ENCODE assay signal across 8 mouse cellular contexts in genomic region chr7:27446051-27446450, GRCm38 (mm10). TPM values are rescaled to one million over a fixed set of nuclear protein-coding genes. Genes with fewer than 3 reads are reported as not detected.
DNase-seq lines count a peak whose midpoint lies in the region; ATAC-seq and TF ChIP-seq lines count a peak whose summit lies in the region.

No protein-coding gene starts in this region.

- in situ Hi-C loops in CH12.LX (cut with MboI; ENCODE audit: low pct_ligation_motif_present, low pct_unique_long_range_greater_than_20kb, low sequenced_read_pairs), result no loop called here

- no peaks in the 10 kb centered on the region for H3K9me3 ChIP-seq in kidney, embryonic 14.5 days (ENCODE audit: control insufficient read depth, low read length)
- H3K9me3 ChIP-seq in CH12.LX (replicated peaks; ENCODE audit: low read length), result peaks cover 2% of the 10 kb centered on the region
- no peaks in the 10 kb centered on the region for H3K9me3 ChIP-seq in hindbrain, embryonic 16.5 days (ENCODE audit: control insufficient read depth, low read length)
- H3K9me3 ChIP-seq in neural tube, embryonic 11.5 days (ENCODE audit: control insufficient read depth, low read length), result no peaks in the 10 kb centered on the region

- H3K9ac ChIP-seq in kidney, embryonic 14.5 days (ENCODE audit: low read depth, low read length), result peak overlapping the region; percentile 68
- H3K9ac ChIP-seq in CH12.LX (ENCODE audit: insufficient read depth, low read depth), result no peak overlapping the region
- peak overlapping the region; percentile 82 for H3K9ac ChIP-seq in hindbrain, embryonic 16.5 days (ENCODE audit: low read depth, low read length)
- peak overlapping the region; percentile 59 for H3K9ac ChIP-seq in neural tube, embryonic 11.5 days (ENCODE audit: low read length)

- dilution Hi-C loops in CH12.LX (cut with MboI; ENCODE audit: extremely low pct_ligation_motif_present, extremely low pct_unique_long_range_greater_than_20kb, low sequenced_read_pairs), result no loop called here

- no peak for TF ChIP-seq CTCF in CH12.LX (conservative IDR thresholded peaks at IDR 0.05 in 1 of 2, IDR thresholded peaks at IDR 0.05 in 1 of 2; ENCODE audit: low read depth in 2 of 2, low read length in 2 of 2)

- 0 out of 2 replicates have a peak, but pooled peaks cover 6% of the 10 kb centered on the region for H3K4me1 ChIP-seq in kidney, embryonic 14.5 days (ENCODE audit: control insufficient read depth, insufficient read depth, low read length)
- peaks cover 10 to 27% of the 10 kb centered on the region in 2 experiments for H3K4me1 ChIP-seq in CH12.LX (ENCODE audit: control insufficient read depth in 1 of 2, insufficient read depth in 2 of 2)
- H3K4me1 ChIP-seq in hindbrain, embryonic 16.5 days (ENCODE audit: control insufficient read depth, insufficient read depth, low read depth, low read length), result peaks cover 9% of the 10 kb centered on the region
- peaks cover 5% of the 10 kb centered on the region; the same call in 1 of the 2 replicates for H3K4me1 ChIP-seq in neural tube, embryonic 11.5 days (ENCODE audit: control insufficient read depth, insufficient read depth, low read length)

- H3K4me2 ChIP-seq in kidney, embryonic 14.5 days (replicated peaks; ENCODE audit: low read depth, low read length), result peak overlapping the region; percentile 97
- peak overlapping the region; percentile 68 for H3K4me2 ChIP-seq in CH12.LX (ENCODE audit: insufficient read depth, low read depth, poor library complexity, severe bottlenecking)
- H3K4me2 ChIP-seq in hindbrain, embryonic 16.5 days (ENCODE audit: low read length), result peak overlapping the region; percentile 96
- H3K4me2 ChIP-seq in neural tube, embryonic 11.5 days (ENCODE audit: low read depth), result peak overlapping the region; percentile 88

- H3K27ac ChIP-seq in kidney, embryonic 14.5 days (ENCODE audit: low read depth, low read length), result no peak overlapping the region
- H3K27ac ChIP-seq in CH12.LX (ENCODE audit: insufficient read depth, low read depth), result no peak overlapping the region
- peak overlapping the region; percentile 81 for H3K27ac ChIP-seq in hindbrain, embryonic 16.5 days (ENCODE audit: low read depth, low read length)
- no peak overlapping the region for H3K27ac ChIP-seq in neural tube, embryonic 11.5 days (ENCODE audit: low read depth, low read length)

- no peaks in the 10 kb centered on the region for H3K36me3 ChIP-seq in kidney, embryonic 14.5 days (ENCODE audit: control insufficient read depth, insufficient read depth, low read length)
- H3K36me3 ChIP-seq in CH12.LX (replicated peaks in 1 of 2; ENCODE audit: control insufficient read depth in 1 of 2, insufficient read depth in 1 of 2, low read length in 1 of 2), result no peaks in the 10 kb centered on the region
- peaks cover 2% of the 10 kb centered on the region; the same call in 1 of the 2 replicates for H3K36me3 ChIP-seq in hindbrain, embryonic 16.5 days (ENCODE audit: control insufficient read depth, insufficient read depth, low read length)
- no peaks in the 10 kb centered on the region for H3K36me3 ChIP-seq in neural tube, embryonic 11.5 days (ENCODE audit: control insufficient read depth, insufficient read depth, low read length)

- peaks cover 13% of the 10 kb centered on the region for H3K27me3 ChIP-seq in kidney, embryonic 14.5 days (ENCODE audit: control insufficient read depth, insufficient read depth, low read length)
- H3K27me3 ChIP-seq in CH12.LX (replicated peaks), result peaks cover 46% of the 10 kb centered on the region
- H3K27me3 ChIP-seq in hindbrain, embryonic 16.5 days (replicated peaks; ENCODE audit: control insufficient read depth, insufficient read depth, low read length), result no peaks in the 10 kb centered on the region
- peaks cover 27% of the 10 kb centered on the region for H3K27me3 ChIP-seq in neural tube, embryonic 11.5 days (ENCODE audit: control insufficient read depth, insufficient read depth, low read length)

- WGBS in kidney, embryonic 14.5 days, result 5% methylated on average over 18 of the region's 18 CpGs
- 5% methylated on average over 15 of the region's 18 CpGs for WGBS in hindbrain, embryonic 16.5 days
- WGBS in neural tube, embryonic 11.5 days, result 2% methylated on average over 15 of the region's 18 CpGs

- no peak for DNase-seq in kidney, adult 11 months
- no peak for DNase-seq in CH12.LX (ENCODE audit: extremely low read depth)
- DNase-seq in cerebellum, postnatal 14 days, result peak; percentile 59 to 62
- no peak for DNase-seq in neural tube, embryonic 11.5 days (ENCODE audit: low spot score)
- DNase-seq in adrenal gland, postnatal 14 days, result no peak

- no peak; the same call in 1 of the 2 replicates for ATAC-seq in kidney, embryonic 14.5 days (ENCODE audit: low FRiP score, low TSS enrichment)
- ATAC-seq in hindbrain, embryonic 16.5 days, result peak; percentile 2; the same call in 1 of the 2 replicates
- no peak for ATAC-seq in neural tube, embryonic 11.5 days (ENCODE audit: insufficient read depth, low FRiP score, low TSS enrichment)
- no peak for ATAC-seq in megakaryocyte progenitor cell, adult 5-6 weeks (replicated peaks; ENCODE audit: poor library complexity)

- TF ChIP-seq RAD21 in CH12.LX (IDR thresholded peaks at IDR 0.05; ENCODE audit: low read depth, low read length), result no peak

- TF ChIP-seq EP300 in CH12.LX (IDR thresholded peaks at IDR 0.05; ENCODE audit: low read length), result no peak

- H3K4me3 ChIP-seq in kidney, embryonic 14.5 days (ENCODE audit: low read length), result peak overlapping the region; percentile 46
- no peak overlapping the region for H3K4me3 ChIP-seq in CH12.LX (replicated peaks in 1 of 3; ENCODE audit: low read depth in 2 of 3, low read length in 2 of 3, poor library complexity in 1 of 3)
- peak overlapping the region; percentile 66 for H3K4me3 ChIP-seq in hindbrain, embryonic 16.5 days (ENCODE audit: low read length)
- H3K4me3 ChIP-seq in neural tube, embryonic 11.5 days (ENCODE audit: low read depth, low read length), result peak overlapping the region; percentile 46

- no peaks in the 10 kb centered on the region for H3K79me2 ChIP-seq in CH12.LX (replicated peaks; ENCODE audit: control insufficient read depth, extremely low read depth, insufficient read depth, poor library complexity, severe bottlenecking)

- no peak for TF ChIP-seq POLR2A in CH12.LX (IDR thresholded peaks at IDR 0.05; ENCODE audit: low read depth, low read length)

RNA-seq across cellular contexts. Expression of gene Sptbn4, which starts 1.4 kb away (rescaled TPM):
- polyA plus RNA-seq in kidney, embryonic 14.5 days (2014; fragmentation: Nextera tagmentation; extraction: Ambion mirVana), result 0.39 and 0.54 TPM in 2 replicates
- total RNA-seq in CH12.LX (2012; rRNA removed) (0.29 and 0.38 TPM in 2 replicates), CH12.LX (2014; rRNA removed) (0.18 and 0.21 TPM in 2 replicates)
- polyA plus RNA-seq in CH12.LX (2012; ENCODE audit: insufficient read length, low read depth), result 0.20 and 0.24 TPM in 2 replicates
- 3.1 and 3.7 TPM in 2 replicates for polyA plus RNA-seq in hindbrain, embryonic 16.5 days (2015; fragmentation: Nextera tagmentation; extraction: Ambion mirVana)
- 0.23 and 0.34 TPM in 2 replicates for polyA plus RNA-seq in neural tube, embryonic 11.5 days (2014; fragmentation: Nextera tagmentation; extraction: Ambion mirVana)
- total RNA-seq in adrenal gland, postnatal 14 days (2021), result 0.74 and 1.5 TPM in 2 replicates
- total RNA-seq in megakaryocyte progenitor cell, adult 5-6 weeks (2015), result 0.02 and 0.07 TPM in 2 replicates
- total RNA-seq in megakaryocyte progenitor cell, adult 5-6 weeks (2017), result not detected in 2 replicates

RNA-seq across cellular contexts. Expression of gene Blvrb, which starts 1.7 kb away (rescaled TPM):
- 40.6 and 41.2 TPM in 2 replicates for polyA plus RNA-seq in kidney, embryonic 14.5 days (2014; fragmentation: Nextera tagmentation; extraction: Ambion mirVana)
- total RNA-seq in CH12.LX (2012; rRNA removed) (6.3 and 9.4 TPM in 2 replicates), CH12.LX (2014; rRNA removed) (2.8 and 4.3 TPM in 2 replicates)
- polyA plus RNA-seq in CH12.LX (2012; ENCODE audit: insufficient read length, low read depth), result 5.0 and 7.6 TPM in 2 replicates
- polyA plus RNA-seq in hindbrain, embryonic 16.5 days (2015; fragmentation: Nextera tagmentation; extraction: Ambion mirVana), result 23.4 and 23.7 TPM in 2 replicates
- 34.3 and 34.5 TPM in 2 replicates for polyA plus RNA-seq in neural tube, embryonic 11.5 days (2014; fragmentation: Nextera tagmentation; extraction: Ambion mirVana)
- total RNA-seq in adrenal gland, postnatal 14 days (2021), result 72.6 and 76.9 TPM in 2 replicates
- total RNA-seq in megakaryocyte progenitor cell, adult 5-6 weeks (2015), result 31.8 and 53.4 TPM in 2 replicates
- 21.2 and 30.2 TPM in 2 replicates for total RNA-seq in megakaryocyte progenitor cell, adult 5-6 weeks (2017)

RNA-seq across cellular contexts. Expression of gene Sertad3, which starts 27.5 kb away (rescaled TPM):
- 25.1 TPM in 2 replicates for polyA plus RNA-seq in kidney, embryonic 14.5 days (2014; fragmentation: Nextera tagmentation; extraction: Ambion mirVana)
- total RNA-seq in CH12.LX (2012; rRNA removed) (2.6 and 2.8 TPM in 2 replicates), CH12.LX (2014; rRNA removed) (2.7 and 3.9 TPM in 2 replicates)
- 1.8 and 2.7 TPM in 2 replicates for polyA plus RNA-seq in CH12.LX (2012; ENCODE audit: insufficient read length, low read depth)
- polyA plus RNA-seq in hindbrain, embryonic 16.5 days (2015; fragmentation: Nextera tagmentation; extraction: Ambion mirVana), result 9.7 and 10.7 TPM in 2 replicates
- 22.8 and 24.0 TPM in 2 replicates for polyA plus RNA-seq in neural tube, embryonic 11.5 days (2014; fragmentation: Nextera tagmentation; extraction: Ambion mirVana)
- total RNA-seq in adrenal gland, postnatal 14 days (2021), result 12.9 and 15.7 TPM in 2 replicates
- 2.5 and 2.9 TPM in 2 replicates for total RNA-seq in megakaryocyte progenitor cell, adult 5-6 weeks (2015)
- total RNA-seq in megakaryocyte progenitor cell, adult 5-6 weeks (2017), result 6.1 and 7.6 TPM in 2 replicates

RNA-seq across cellular contexts. Expression of gene Sertad1, which starts 40.7 kb away (rescaled TPM):
- polyA plus RNA-seq in kidney, embryonic 14.5 days (2014; fragmentation: Nextera tagmentation; extraction: Ambion mirVana), result 35.6 and 43.1 TPM in 2 replicates
- 8.0 and 8.3 TPM in 2 replicates for total RNA-seq in CH12.LX (2012; rRNA removed)
- total RNA-seq in CH12.LX (2014; rRNA removed), result 8.1 and 9.1 TPM in 2 replicates
- 5.0 and 7.4 TPM in 2 replicates for polyA plus RNA-seq in CH12.LX (2012; ENCODE audit: insufficient read length, low read depth)
- polyA plus RNA-seq in hindbrain, embryonic 16.5 days (2015; fragmentation: Nextera tagmentation; extraction: Ambion mirVana), result 9.8 and 11.4 TPM in 2 replicates
- 17.0 and 18.4 TPM in 2 replicates for polyA plus RNA-seq in neural tube, embryonic 11.5 days (2014; fragmentation: Nextera tagmentation; extraction: Ambion mirVana)
- total RNA-seq in adrenal gland, postnatal 14 days (2021), result 24.5 and 26.3 TPM in 2 replicates
- 9.2 and 12.5 TPM in 2 replicates for total RNA-seq in megakaryocyte progenitor cell, adult 5-6 weeks (2015)
- 5.9 and 6.8 TPM in 2 replicates for total RNA-seq in megakaryocyte progenitor cell, adult 5-6 weeks (2017)

RNA-seq across cellular contexts. Expression of gene Prx, which starts 53.1 kb away (rescaled TPM):
- 1.2 and 1.6 TPM in 2 replicates for polyA plus RNA-seq in kidney, embryonic 14.5 days (2014; fragmentation: Nextera tagmentation; extraction: Ambion mirVana)
- total RNA-seq in CH12.LX (2012; rRNA removed), result 0.21 TPM in 2 replicates
- 0.12 and 0.17 TPM in 2 replicates for total RNA-seq in CH12.LX (2014; rRNA removed)
- 0.41 and 0.60 TPM in 2 replicates for polyA plus RNA-seq in CH12.LX (2012; ENCODE audit: insufficient read length, low read depth)
- polyA plus RNA-seq in hindbrain, embryonic 16.5 days (2015; fragmentation: Nextera tagmentation; extraction: Ambion mirVana), result 1.8 and 1.9 TPM in 2 replicates
- 0.99 and 1.3 TPM in 2 replicates for polyA plus RNA-seq in neural tube, embryonic 11.5 days (2014; fragmentation: Nextera tagmentation; extraction: Ambion mirVana)
- 2.7 and 3.5 TPM in 2 replicates for total RNA-seq in adrenal gland, postnatal 14 days (2021)
- total RNA-seq in megakaryocyte progenitor cell, adult 5-6 weeks (2015), result 0.52 and 0.68 TPM in 2 replicates
- 0.75 and 0.81 TPM in 2 replicates for total RNA-seq in megakaryocyte progenitor cell, adult 5-6 weeks (2017)

Comparison
In these comparisons a context has a peak if more than half of its experiments do, and no peak if none do; other contexts are left out.
1. H3K4me3 ChIP-seq: peak in kidney, embryonic 14.5 days (single experiment), hindbrain, embryonic 16.5 days (single experiment) and neural tube, embryonic 11.5 days (single experiment); none in CH12.LX (0 of 3).
2. DNase-seq: peak in cerebellum, postnatal 14 days (2 of 2); none in kidney, adult 11 months (single experiment), CH12.LX (single experiment), neural tube, embryonic 11.5 days (single experiment) and adrenal gland, postnatal 14 days (single experiment).
3. Peak in every context shown above with its lines, with median percentiles within 50 percentile points of each other: H3K4me2 ChIP-seq.